20 mouse cellular contexts compared by ENCODE assay signal in genomic region chr7:90034498-90034897, GRCm38 (mm10). TPM values are rescaled to one million over a fixed set of nuclear protein-coding genes. Genes with fewer than 3 reads are reported as not detected.
A peak's percentile ranks its signal among the peaks of the same experiment; 100 is the strongest.
DNase-seq lines count a peak whose midpoint lies in the region; ATAC-seq and TF ChIP-seq lines count a peak whose summit lies in the region.
"Had no signal": no experiment of that assay in that cellular context is flagged by ENCODE, and none has a peak within 500 bp of the region (broad histone marks: within the 10 kb centered on the region; RNA-seq: fewer than 3 reads in every experiment).

No protein-coding gene starts in this region.

- no peak for DNase-seq in gastrocnemius, adult 2 months
- no peak for DNase-seq in gastrocnemius, adult 18-20 months (ENCODE audit: low spot score)
- DNase-seq in CH12.LX (ENCODE audit: extremely low read depth) = peak; percentile 27
- no peak for DNase-seq in liver, embryonic 14.5 days (ENCODE audit: low read depth in 3 of 3, low spot score in 3 of 3)
- DNase-seq in lung, postnatal 14 days = no peak
- no peak for DNase-seq in c-Kit-positive CD71-positive TER-119-positive erythroid progenitor cells, embryonic 14.5 days (ENCODE audit: low spot score)
- DNase-seq: adrenal gland, postnatal 25 days; cerebellum, adult 8-10 months; kidney, adult 11 months; layer of hippocampus, postnatal 36 days; retina, postnatal 1 day; thymus, postnatal 14 days had no signal

- in situ Hi-C loops in CH12.LX (cut with MboI; ENCODE audit: low pct_ligation_motif_present, low pct_unique_long_range_greater_than_20kb, low sequenced_read_pairs) = no loop called here

- H3K9me3 ChIP-seq in intestine, postnatal 0 days (ENCODE audit: control insufficient read depth) = no peaks in the 10 kb centered on the region
- H3K9me3 ChIP-seq in intestine, embryonic 16.5 days (ENCODE audit: control insufficient read depth, low read length) = no peaks in the 10 kb centered on the region
- H3K9me3 ChIP-seq in CH12.LX (replicated peaks; ENCODE audit: low read length) = no peaks in the 10 kb centered on the region
- no peaks in the 10 kb centered on the region for H3K9me3 ChIP-seq in liver, embryonic 14.5 days (ENCODE audit: control insufficient read depth, low read length)
- H3K9me3 ChIP-seq: embryonic facial prominence, embryonic 13.5 days; G1E; midbrain, embryonic 12.5 days had no signal

- H3K79me2 ChIP-seq in CH12.LX (replicated peaks; ENCODE audit: control insufficient read depth, extremely low read depth, insufficient read depth, poor library complexity, severe bottlenecking) = no peaks in the 10 kb centered on the region

- intact Hi-C loops in gastrocnemius, adult 2 months (cut with DNase I) = no loop called here

- H3K27ac ChIP-seq in gastrocnemius, adult 2 months = peak overlapping the region; percentile 65
- H3K27ac ChIP-seq in intestine, postnatal 0 days (ENCODE audit: low read depth, low read length) = no peak overlapping the region
- no peak overlapping the region for H3K27ac ChIP-seq in intestine, embryonic 16.5 days (ENCODE audit: low read length)
- no peak overlapping the region for H3K27ac ChIP-seq in CH12.LX (ENCODE audit: insufficient read depth, low read depth)
- no peak overlapping the region for H3K27ac ChIP-seq in liver, embryonic 14.5 days
- H3K27ac ChIP-seq: kidney, postnatal 0 days; midbrain, embryonic 12.5 days had no signal

- no peaks in the 10 kb centered on the region for H3K36me3 ChIP-seq in intestine, postnatal 0 days (ENCODE audit: control insufficient read depth, insufficient read depth)
- no peaks in the 10 kb centered on the region for H3K36me3 ChIP-seq in intestine, embryonic 16.5 days (ENCODE audit: control insufficient read depth, insufficient read depth, low read length)
- H3K36me3 ChIP-seq in CH12.LX (replicated peaks in 1 of 2; ENCODE audit: control insufficient read depth in 1 of 2, insufficient read depth in 1 of 2, low read length in 1 of 2) = no peaks in the 10 kb centered on the region
- no peaks in the 10 kb centered on the region for H3K36me3 ChIP-seq in liver, embryonic 14.5 days (replicated peaks; ENCODE audit: control insufficient read depth, insufficient read depth, low read depth)
- H3K36me3 ChIP-seq: embryonic facial prominence, embryonic 13.5 days; G1E; midbrain, embryonic 12.5 days had no signal

- H3K4me2 ChIP-seq in intestine, postnatal 0 days (replicated peaks; ENCODE audit: low read depth) = no peak overlapping the region
- H3K4me2 ChIP-seq in intestine, embryonic 16.5 days (ENCODE audit: low read depth, low read length) = no peak overlapping the region
- H3K4me2 ChIP-seq in CH12.LX (ENCODE audit: insufficient read depth, low read depth, poor library complexity, severe bottlenecking) = peak overlapping the region; percentile 57
- H3K4me2 ChIP-seq in liver, embryonic 14.5 days (ENCODE audit: low read depth) = no peak overlapping the region
- H3K4me2 ChIP-seq: embryonic facial prominence, embryonic 13.5 days; midbrain, embryonic 12.5 days had no signal

- dilution Hi-C loops in CH12.LX (cut with MboI; ENCODE audit: extremely low pct_ligation_motif_present, extremely low pct_unique_long_range_greater_than_20kb, low sequenced_read_pairs) = no loop called here

- TF ChIP-seq CTCF in gastrocnemius, adult 2 months (IDR thresholded peaks at IDR 0.05) = no peak
- peak; percentile 20; the same call in 1 of the 2 replicates for TF ChIP-seq CTCF in intestine, postnatal 0 days (IDR thresholded peaks at IDR 0.05; ENCODE audit: low read depth)
- peak in 1 of 2 experiments; percentile 56; a peak in 2 of 4 replicates for TF ChIP-seq CTCF in CH12.LX (conservative IDR thresholded peaks at IDR 0.05 in 1 of 2, IDR thresholded peaks at IDR 0.05 in 1 of 2; ENCODE audit: low read depth in 2 of 2, low read length in 2 of 2)
- TF ChIP-seq CTCF in liver, embryonic 14.5 days (IDR thresholded peaks at IDR 0.05; ENCODE audit: low read depth) = peak; percentile 26; the same call in 1 of the 2 replicates

- no peak for ATAC-seq in intestine, postnatal 0 days
- no peak for ATAC-seq in intestine, embryonic 16.5 days
- no peak for ATAC-seq in liver, embryonic 14.5 days (ENCODE audit: insufficient read depth)
- ATAC-seq: forebrain, embryonic 16.5 days; hindbrain, embryonic 16.5 days had no signal

- TF ChIP-seq POLR2A in CH12.LX (IDR thresholded peaks at IDR 0.05; ENCODE audit: low read depth, low read length) = no peak

- no peak overlapping the region for H3K9ac ChIP-seq in intestine, postnatal 0 days (ENCODE audit: low read depth, low read length)
- H3K9ac ChIP-seq in intestine, embryonic 16.5 days (ENCODE audit: low read depth, low read length) = no peak overlapping the region
- no peak overlapping the region for H3K9ac ChIP-seq in CH12.LX (ENCODE audit: insufficient read depth, low read depth)
- no peak overlapping the region for H3K9ac ChIP-seq in liver, embryonic 14.5 days (replicated peaks)
- H3K9ac ChIP-seq: embryonic facial prominence, embryonic 13.5 days; midbrain, embryonic 12.5 days had no signal

- peak; percentile 44 for TF ChIP-seq RAD21 in CH12.LX (IDR thresholded peaks at IDR 0.05; ENCODE audit: low read depth, low read length)

- 93% methylated on average over 3 of the region's 3 CpGs for WGBS in intestine, postnatal 0 days
- WGBS in intestine, embryonic 16.5 days = 94% methylated on average over 3 of the region's 3 CpGs
- 82% methylated on average over 3 of the region's 3 CpGs for WGBS in liver, embryonic 14.5 days (ENCODE audit: insufficient replicate concordance)

- H3K27me3 ChIP-seq in intestine, postnatal 0 days (replicated peaks; ENCODE audit: control insufficient read depth, insufficient read depth, low read length) = no peaks in the 10 kb centered on the region
- H3K27me3 ChIP-seq in intestine, embryonic 16.5 days (replicated peaks; ENCODE audit: control insufficient read depth, insufficient read depth, low read length) = no peaks in the 10 kb centered on the region
- no peaks in the 10 kb centered on the region for H3K27me3 ChIP-seq in CH12.LX (replicated peaks)
- H3K27me3 ChIP-seq in liver, embryonic 14.5 days (ENCODE audit: control insufficient read depth, insufficient read depth, low read length) = peaks cover 5% of the 10 kb centered on the region; the same call in 1 of the 2 replicates
- H3K27me3 ChIP-seq: embryonic facial prominence, embryonic 13.5 days; midbrain, embryonic 12.5 days had no signal

- H3K4me3 ChIP-seq in gastrocnemius, adult 2 months = no peak overlapping the region
- H3K4me3 ChIP-seq in intestine, postnatal 0 days (ENCODE audit: low read depth, low read length) = no peak overlapping the region
- H3K4me3 ChIP-seq in intestine, embryonic 16.5 days (ENCODE audit: low read length) = no peak overlapping the region
- no peak overlapping the region for H3K4me3 ChIP-seq in CH12.LX (replicated peaks in 1 of 3; ENCODE audit: low read depth in 2 of 3, low read length in 2 of 3, poor library complexity in 1 of 3)
- no peak overlapping the region for H3K4me3 ChIP-seq in liver, embryonic 14.5 days (ENCODE audit: insufficient read depth in 1 of 2, low read depth in 2 of 2, low read length in 2 of 2)
- H3K4me3 ChIP-seq: embryonic facial prominence, embryonic 13.5 days; midbrain, embryonic 12.5 days had no signal

- no peak for TF ChIP-seq EP300 in CH12.LX (IDR thresholded peaks at IDR 0.05; ENCODE audit: low read length)
- 0 out of 2 replicates have a peak, but pooled peaks have one; percentile 19 for TF ChIP-seq EP300 in liver, embryonic 14.5 days (IDR thresholded peaks at IDR 0.05; ENCODE audit: low read depth)

- 0 out of 2 replicates have a peak, but pooled peaks cover 3% of the 10 kb centered on the region for H3K4me1 ChIP-seq in intestine, postnatal 0 days (replicated peaks; ENCODE audit: control insufficient read depth, insufficient read depth, low read length)
- H3K4me1 ChIP-seq in intestine, embryonic 16.5 days (ENCODE audit: control insufficient read depth, insufficient read depth, low read length) = peaks cover 2% of the 10 kb centered on the region; the same call in 1 of the 2 replicates
- H3K4me1 ChIP-seq in CH12.LX (ENCODE audit: control insufficient read depth in 1 of 2, insufficient read depth in 2 of 2) = peaks cover 4 to 26% of the 10 kb centered on the region in 2 experiments
- H3K4me1 ChIP-seq in liver, embryonic 14.5 days (replicated peaks; ENCODE audit: control insufficient read depth in 2 of 2, insufficient read depth in 2 of 2, low read length in 1 of 2) = peaks cover 9 to 23% of the 10 kb centered on the region in 2 experiments

TF ChIP-seq in CH12.LX, 34 proteins besides CTCF, POLR2A, EP300 and RAD21 (continues in another document):
- TF ChIP-seq TBP (conservative IDR thresholded peaks at IDR 0.05; ENCODE audit: low read depth, low read length) (no peak), SMC3 (IDR thresholded peaks at IDR 0.05; ENCODE audit: low read depth, low read length) (peak; percentile 51), MEF2A (IDR thresholded peaks at IDR 0.05; ENCODE audit: borderline replicate concordance, low read depth, low read length) (no peak), TCF12 (IDR thresholded peaks at IDR 0.05; ENCODE audit: low read depth, low read length) (no peak), E2F4 (IDR thresholded peaks at IDR 0.05; ENCODE audit: insufficient replicate concordance, low read depth, low read length) (no peak), BHLHE40 (IDR thresholded peaks at IDR 0.05; ENCODE audit: low read depth, low read length) (no peak), JUND (conservative IDR thresholded peaks at IDR 0.05; ENCODE audit: low read depth, low read length) (no peak), JUN (IDR thresholded peaks at IDR 0.05; ENCODE audit: insufficient read depth, low read depth, low read length) (no peak), CHD1 (IDR thresholded peaks at IDR 0.05; ENCODE audit: low read depth, low read length) (no peak), MAZ (IDR thresholded peaks at IDR 0.05; ENCODE audit: low read depth, low read length) (no peak), ETS1 (conservative IDR thresholded peaks at IDR 0.05; ENCODE audit: low read depth, low read length) (no peak), MAFK (IDR thresholded peaks at IDR 0.05; ENCODE audit: insufficient replicate concordance, low read length) (no peak), MYC (IDR thresholded peaks at IDR 0.05; ENCODE audit: low read depth, low read length) (peak; percentile 67; the same call in 1 of the 2 replicates), ZNF384 (IDR thresholded peaks at IDR 0.05; ENCODE audit: low read depth, low read length) (peak; percentile 43)

RNA-seq across cellular contexts. Expression of gene Eed, which starts 53.7 kb away (rescaled TPM):
- total RNA-seq in gastrocnemius, adult 2 months (2021) = 10 to 100 TPM; 37.9 to 39.3 TPM
- 10 to 100 TPM; 32.5 to 40.9 TPM for total RNA-seq in gastrocnemius, adult 18-20 months (2021)
- polyA plus RNA-seq in intestine, postnatal 0 days (2015; fragmentation: Nextera tagmentation; extraction: Ambion mirVana) = 33.7 and 35.1 TPM in 2 replicates
- polyA plus RNA-seq in intestine, embryonic 16.5 days (2015; fragmentation: Nextera tagmentation; extraction: Ambion mirVana) = 48.4 and 59.1 TPM in 2 replicates
- total RNA-seq in CH12.LX (2012; rRNA removed) = 108 and 138 TPM in 2 replicates
- 143 and 161 TPM in 2 replicates for total RNA-seq in CH12.LX (2014; rRNA removed)
- 242 and 267 TPM in 2 replicates for polyA plus RNA-seq in CH12.LX (2012; ENCODE audit: insufficient read length, low read depth)
- 18.1 and 32.3 TPM in 2 replicates for polyA plus RNA-seq in liver, embryonic 14.5 days (2012; rRNA removed)
- polyA plus RNA-seq in liver, embryonic 14.5 days (2014; fragmentation: Nextera tagmentation; extraction: Ambion mirVana) = 34.1 and 34.7 TPM in 2 replicates
